Mouse (Mus musculus) central nervous system, embryonic 11.5 days (tissue): ENCODE data around the gene Ezr. TPM values are rescaled to one million over a fixed set of nuclear protein-coding genes. Genes with fewer than 3 reads are reported as not detected.

ENCODE experiments used
- polyA plus RNA-seq: library from polyadenylated mRNA; depleted of rRNA; stranded (reverse); fragments of >200 nt; gene quantifications from 2 replicates; pipeline ENCODE4 v1.2.3, GENCODE M21; 2012; rRNA removed

Gene Ezr
- 40.5 and 154 TPM in 2 replicates for polyA plus RNA-seq

DNA sequence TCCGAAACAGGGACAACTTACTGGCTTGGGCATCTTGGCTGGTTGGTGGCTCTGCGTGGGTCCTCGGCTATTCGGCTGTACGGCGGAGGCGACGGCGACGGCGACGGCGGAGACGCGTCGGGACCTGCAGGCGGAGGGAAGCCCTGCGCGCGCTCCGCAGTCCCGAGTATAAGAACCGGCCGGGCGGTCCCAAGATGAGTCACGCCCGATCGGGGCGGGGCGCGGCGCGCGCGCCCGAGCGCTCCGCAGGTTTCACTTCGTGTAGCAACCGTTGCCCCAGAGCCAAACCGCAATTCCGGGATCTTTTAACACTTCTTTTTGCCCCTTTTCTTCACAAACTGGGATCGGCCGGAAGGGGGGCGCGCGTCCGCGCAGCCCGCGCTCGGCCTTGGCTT is at the start of gene Ezr:
Gene Ezr, minus strand, starts transcription at position 174 of the 395 bp plus-strand sequence.

Other genes starting within 250 kb of the Ezr start
- 23.1 and 53.7 TPM in 2 replicates for gene Dynlt1c, start 181.1 kb downstream of the Ezr start, polyA plus RNA-seq
- gene Dynlt1f, start 126.9 kb downstream of the Ezr start, polyA plus RNA-seq, result 141 and 363 TPM in 2 replicates
- 0.13 and 0.15 TPM in 2 replicates for gene Sytl3, start 123.7 kb downstream of the Ezr start, polyA plus RNA-seq
- gene Rsph3b, start 165.9 kb upstream of the Ezr start, polyA plus RNA-seq, result 23.2 and 25.1 TPM in 2 replicates
- gene Tagap1, start 178.4 kb upstream of the Ezr start, polyA plus RNA-seq, result 33.7 and 52.2 TPM in 2 replicates
- 79.8 and 109 TPM in 2 replicates for gene Rnaset2b, start 187.8 kb upstream of the Ezr start, polyA plus RNA-seq
- gene Gm49721, start 196.1 kb upstream of the Ezr start, polyA plus RNA-seq, result 0.13 and 0.56 TPM in 2 replicates
- 0.10 TPM in 1 of 2 replicates, not detected in the other for gene Gm1604a, start 242.8 kb upstream of the Ezr start, polyA plus RNA-seq